Comparison of ENCODE assay signal across 9 mouse cellular contexts in the genomic region with DNA sequence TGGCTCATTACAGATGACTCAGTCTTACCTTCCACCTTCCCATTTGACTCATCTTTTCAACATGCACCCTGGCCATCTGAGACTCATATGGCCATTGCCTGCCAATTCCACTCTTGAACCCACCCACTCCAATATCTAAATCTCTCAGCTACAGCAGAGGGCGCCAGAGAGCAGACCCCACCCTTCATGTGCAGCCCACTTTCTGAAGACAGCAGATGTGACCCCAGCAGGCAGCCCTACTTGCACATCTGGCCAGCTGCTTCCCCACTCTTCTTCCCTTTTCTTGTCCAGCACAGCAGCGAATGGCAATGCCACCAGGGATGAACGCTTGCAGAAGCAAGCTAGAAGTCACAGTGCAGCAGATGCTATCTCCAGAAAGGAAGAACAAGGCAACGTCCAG.
DNase-seq lines count a peak whose midpoint lies in the region; ATAC-seq lines count a peak whose summit lies in the region.
"Had no signal": no experiment of that assay in that cellular context is flagged by ENCODE, and none has a peak within 500 bp of the region (broad histone marks: within the 10 kb centered on the region; RNA-seq: fewer than 3 reads in every experiment).

No protein-coding gene starts in this region.

- no peak overlapping the region for H3K27ac ChIP-seq in forebrain, embryonic 11.5 days (ENCODE audit: low read depth, low read length)
- H3K27ac ChIP-seq in forebrain, embryonic 16.5 days (ENCODE audit: low read length) = no peak overlapping the region
- H3K27ac ChIP-seq in liver, embryonic 12.5 days = no peak overlapping the region
- H3K27ac ChIP-seq: embryonic facial prominence, embryonic 15.5 days had no signal

- WGBS in forebrain, embryonic 11.5 days = 47% methylated on average over 4 of the region's 4 CpGs
- WGBS in forebrain, embryonic 16.5 days = 42% methylated on average over 4 of the region's 4 CpGs
- 23% methylated on average over 4 of the region's 4 CpGs for WGBS in liver, embryonic 12.5 days (ENCODE audit: insufficient replicate concordance)

- no peak overlapping the region for H3K4me3 ChIP-seq in forebrain, embryonic 11.5 days (ENCODE audit: low read depth, low read length)
- H3K4me3 ChIP-seq in forebrain, embryonic 16.5 days (replicated peaks; ENCODE audit: low read length) = no peak overlapping the region
- no peak overlapping the region for H3K4me3 ChIP-seq in liver, embryonic 12.5 days
- H3K4me3 ChIP-seq: embryonic facial prominence, embryonic 15.5 days had no signal

- H3K27me3 ChIP-seq in forebrain, embryonic 11.5 days (ENCODE audit: control insufficient read depth, insufficient read depth, low read length) = no peaks in the 10 kb centered on the region
- H3K27me3 ChIP-seq in forebrain, embryonic 16.5 days (replicated peaks; ENCODE audit: control insufficient read depth, insufficient read depth, low read length) = no peaks in the 10 kb centered on the region
- H3K27me3 ChIP-seq in liver, embryonic 12.5 days (replicated peaks) = no peaks in the 10 kb centered on the region
- H3K27me3 ChIP-seq: embryonic facial prominence, embryonic 15.5 days had no signal

- peak; percentile 69 for DNase-seq in forebrain, embryonic 11.5 days (ENCODE audit: low spot score)
- DNase-seq in liver (peak; percentile 18), R1 (ENCODE audit: low read depth, low spot score) (peak; percentile 30)
- peak; percentile 67 for DNase-seq in kidney, postnatal 4 days
- DNase-seq in spleen, postnatal 14 days (ENCODE audit: low spot score in 2 of 2) = no peak
- no peak for DNase-seq in cerebellum, adult 11-12 months

- H3K9ac ChIP-seq in forebrain, embryonic 11.5 days (ENCODE audit: low read length) = no peak overlapping the region
- no peak overlapping the region for H3K9ac ChIP-seq in forebrain, embryonic 16.5 days (replicated peaks; ENCODE audit: low read depth, low read length)
- H3K9ac ChIP-seq in liver, embryonic 12.5 days = no peak overlapping the region
- H3K9ac ChIP-seq: embryonic facial prominence, embryonic 15.5 days had no signal

- no peaks in the 10 kb centered on the region for H3K4me1 ChIP-seq in forebrain, embryonic 11.5 days (replicated peaks; ENCODE audit: control insufficient read depth, insufficient read depth, low read length)
- H3K4me1 ChIP-seq in forebrain, embryonic 16.5 days (replicated peaks; ENCODE audit: control insufficient read depth, insufficient read depth, low read length) = no peaks in the 10 kb centered on the region
- H3K4me1 ChIP-seq in liver, embryonic 12.5 days = no peaks in the 10 kb centered on the region
- H3K4me1 ChIP-seq: embryonic facial prominence, embryonic 15.5 days had no signal

- no peak overlapping the region for H3K4me2 ChIP-seq in forebrain, embryonic 11.5 days (ENCODE audit: low read depth, low read length, severe bottlenecking)
- no peak overlapping the region for H3K4me2 ChIP-seq in forebrain, embryonic 16.5 days (ENCODE audit: low read length)
- no peak overlapping the region for H3K4me2 ChIP-seq in liver, embryonic 12.5 days
- H3K4me2 ChIP-seq: embryonic facial prominence, embryonic 15.5 days had no signal

- no peaks in the 10 kb centered on the region for H3K9me3 ChIP-seq in forebrain, embryonic 11.5 days (ENCODE audit: control insufficient read depth, low read length)
- H3K9me3 ChIP-seq in forebrain, embryonic 16.5 days (ENCODE audit: control insufficient read depth, low read length) = no peaks in the 10 kb centered on the region
- H3K9me3 ChIP-seq in liver, embryonic 12.5 days (replicated peaks) = no peaks in the 10 kb centered on the region
- H3K9me3 ChIP-seq: embryonic facial prominence, embryonic 15.5 days had no signal

- H3K36me3 ChIP-seq in forebrain, embryonic 11.5 days (ENCODE audit: control insufficient read depth, insufficient read depth, low read length) = no peaks in the 10 kb centered on the region
- H3K36me3 ChIP-seq in forebrain, embryonic 16.5 days (ENCODE audit: control insufficient read depth, insufficient read depth) = no peaks in the 10 kb centered on the region
- H3K36me3 ChIP-seq in liver, embryonic 12.5 days = no peaks in the 10 kb centered on the region
- H3K36me3 ChIP-seq: embryonic facial prominence, embryonic 15.5 days had no signal

- ATAC-seq in forebrain, embryonic 11.5 days (replicated peaks; ENCODE audit: low FRiP score) = no peak
- no peak for ATAC-seq in forebrain, embryonic 16.5 days
- no peak for ATAC-seq in liver, embryonic 12.5 days

Comparison
In these comparisons a context has a peak if more than half of its experiments do, and no peak if none do; other contexts are left out.
1. DNase-seq: peak in forebrain, embryonic 11.5 days (single experiment), liver (single experiment), R1 (single experiment) and kidney, postnatal 4 days (2 of 2); none in spleen, postnatal 14 days (0 of 2) and cerebellum, adult 11-12 months (single experiment).